Mouse (Mus musculus) lung, postnatal 0 days (tissue): ENCODE measurements at regions not wholly inside any gene's neighbourhood (a gene's known extent, or its start where the extent isn't known, plus 50 kb on each side); places are given as distances from the start of the nearest gene placed in this dataset.

Experiments
- ATAC-seq: fragments of 200-750 bp; cut with Nextera tagmentation; 2 replicates; pipeline ENCODE4 v1.8.0; 2017; ENCODE audit warnings: moderate library complexity
- DNase-seq: peaks from one replicate; pipeline ENCODE4 v3.0.0-alpha.2; 2016; ENCODE audit warnings: low spot score
- H3K27ac ChIP-seq: fragments of 300-500 bp; sonication (generic); 2 replicates; pipeline ENCODE4 v1.5.1; 2014; ENCODE audit warnings: antibody characterized with exemption, mild to moderate bottlenecking, low read length, mixed read lengths
- H3K27me3 ChIP-seq: fragments of 300-500 bp; sonication (generic); replicated peaks from 2 replicates; pipeline ENCODE4 v1.6.1; 2014; ENCODE audit warnings: low read length, mixed read lengths; ENCODE audit not compliant: insufficient read depth
- H3K36me3 ChIP-seq: fragments of 300-500 bp; sonication (generic); 2 replicates; pipeline ENCODE4 v1.6.1; 2014; ENCODE audit warnings: low read length, mixed read lengths; ENCODE audit not compliant: insufficient read depth
- H3K4me1 ChIP-seq: fragments of 300-500 bp; sonication (generic); 2 replicates; pipeline ENCODE4 v1.6.1; 2014; ENCODE audit warnings: antibody characterized with exemption, low read depth, low read length, mixed read lengths; ENCODE audit not compliant: insufficient read depth
- H3K4me2 ChIP-seq: fragments of 300-500 bp; sonication (generic); replicated peaks from 2 replicates; pipeline ENCODE4 v1.6.1; 2014; ENCODE audit warnings: low read depth, mild to moderate bottlenecking, low read length, moderate library complexity, mixed read lengths
- H3K4me3 ChIP-seq: fragments of 300-500 bp; sonication (generic); 2 replicates; pipeline ENCODE4 v1.5.1; 2014; ENCODE audit warnings: low read depth, low read length
- H3K9ac ChIP-seq: fragments of 300-500 bp; sonication (generic); replicated peaks from 2 replicates; pipeline ENCODE4 v1.6.1; 2014; ENCODE audit warnings: low read depth, mild to moderate bottlenecking
- H3K9me3 ChIP-seq: fragments of 300-500 bp; sonication (generic); 2 replicates; pipeline ENCODE4 v1.6.1; 2016; ENCODE audit warnings: low read length, mixed read lengths
- CTCF ChIP-seq: IDR thresholded peaks from 2 replicates; pipeline ENCODE4 v1.5.1; 2016; ENCODE audit warnings: antibody characterized with exemption, mild to moderate bottlenecking
- EP300 ChIP-seq: IDR thresholded peaks from 2 replicates; pipeline ENCODE4 v1.6.1; 2016; ENCODE audit warnings: antibody characterized with exemption, mild to moderate bottlenecking, control low read depth
- WGBS: fragments of 180-500 bp; shearing (Covaris S2); extraction: QIAGEN DNeasy Blood & Tissue Kit; methylation state at CpG from one replicate; pipeline ENCODE4 v1.1.7; 2014; 5-methylcytosine and 5-hydroxymethylcytosine counted together

- WGBS = 72% methylated on average over 3 of the region's 3 CpGs
- Histone ChIP-seq H3K9me3 (no peaks in the 10 kb centered on the region), H3K36me3 (no peaks in the 10 kb centered on the region), H3K4me2 (no peak overlapping the region), H3K4me3 (no peak overlapping the region), H3K27ac (no peak overlapping the region), H3K9ac (no peak overlapping the region), H3K4me1 (no peaks in the 10 kb centered on the region), H3K27me3 (no peaks in the 10 kb centered on the region)
- TF ChIP-seq EP300 = no peak
- TF ChIP-seq CTCF = no peak
- no peak for ATAC-seq
- DNase-seq = no peak
Observed at GRCm38 (mm10) chr7:34531639-34532038, 124.9 kb downstream of the Kctd15 start.

GRCm38 (mm10) chr7:34507858-34508257 is 114.7 kb upstream of the Lsm14a start:
- TF ChIP-seq CTCF (peak; percentile 55), EP300 (no peak)
- 61% methylated on average over 2 of the region's 2 CpGs for WGBS
- DNase-seq = no peak

GRCm38 (mm10) chr7:34506816-34507215 is 113.7 kb upstream of the Lsm14a start:
- H3K4me2 ChIP-seq = no peak overlapping the region
- no peak overlapping the region for H3K27ac ChIP-seq
- DNase-seq (peak; percentile 37), ATAC-seq (no peak)
- H3K4me1 ChIP-seq = no peaks in the 10 kb centered on the region
- no peak overlapping the region for H3K9ac ChIP-seq
- no peak for TF ChIP-seq EP300
- peak; percentile 54 for TF ChIP-seq CTCF
- WGBS = 60% methylated on average over 4 of the region's 4 CpGs
- H3K4me3 ChIP-seq = no peak overlapping the region
- H3K36me3 ChIP-seq = no peaks in the 10 kb centered on the region
- no peaks in the 10 kb centered on the region for H3K9me3 ChIP-seq
- H3K27me3 ChIP-seq = no peaks in the 10 kb centered on the region

More at GRCm38 (mm10) chr7:34507858-34508257, 114.7 kb upstream of the Lsm14a start:
- Histone ChIP-seq H3K36me3 (no peaks in the 10 kb centered on the region), H3K27ac (no peak overlapping the region), H3K27me3 (no peaks in the 10 kb centered on the region), H3K4me1 (no peaks in the 10 kb centered on the region), H3K9me3 (no peaks in the 10 kb centered on the region), H3K4me2 (no peak overlapping the region), H3K4me3 (no peak overlapping the region), H3K9ac (no peak overlapping the region)
- ATAC-seq = no peak

DNA sequence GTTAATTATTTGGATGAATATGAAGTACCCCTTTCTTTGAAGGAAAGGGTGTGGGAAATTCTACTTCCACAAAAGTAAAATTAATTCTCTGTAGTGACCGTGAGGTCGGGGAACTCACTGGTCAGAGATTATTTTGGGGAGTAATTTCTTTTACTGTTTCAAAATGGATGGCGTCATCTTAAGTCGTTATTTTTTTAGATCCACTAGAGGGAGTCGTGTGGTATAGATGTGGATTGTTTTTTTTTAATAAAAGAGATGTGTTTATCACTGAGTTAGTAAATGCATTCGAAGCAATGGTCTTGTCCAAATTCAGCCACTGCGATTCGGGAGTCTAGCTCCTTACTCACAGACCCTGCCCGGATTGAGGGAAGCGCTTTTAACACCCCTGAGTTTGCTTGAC is 100.8 kb upstream of the Lsm14a start:
- no peak overlapping the region for H3K27ac ChIP-seq
- H3K4me2 ChIP-seq = no peak overlapping the region
- no peak for ATAC-seq
- H3K9ac ChIP-seq = no peak overlapping the region
- no peaks in the 10 kb centered on the region for H3K36me3 ChIP-seq
- H3K4me1 ChIP-seq = no peaks in the 10 kb centered on the region
- WGBS = 60% methylated on average over 10 of the region's 10 CpGs
- H3K4me3 ChIP-seq = no peak overlapping the region
- DNase-seq = peak; percentile 77
- no peaks in the 10 kb centered on the region for H3K9me3 ChIP-seq
- H3K27me3 ChIP-seq = no peaks in the 10 kb centered on the region
- TF ChIP-seq EP300 (no peak), CTCF (peak; percentile 52)

- 55% methylated on average over 18 of the region's 18 CpGs for WGBS
- peak; percentile 77 for DNase-seq
- Histone ChIP-seq H3K27ac (0 out of 2 replicates have a peak overlapping the region, but pooled peaks have one; percentile 47), H3K4me2 (0 out of 2 replicates have a peak overlapping the region, but pooled peaks have one; percentile 6), H3K27me3 (no peaks in the 10 kb centered on the region), H3K4me1 (no peaks in the 10 kb centered on the region), H3K4me3 (no peak overlapping the region), H3K9ac (no peak overlapping the region), H3K9me3 (no peaks in the 10 kb centered on the region), H3K36me3 (no peaks in the 10 kb centered on the region)
- peak; percentile 61 for TF ChIP-seq CTCF
- peak; percentile 27; the same call in 1 of the 2 replicates for TF ChIP-seq EP300
- ATAC-seq = peak; percentile 69
Observed at GRCm38 (mm10) chr7:34484908-34485598, 91.9 kb upstream of the Lsm14a start.

DNA sequence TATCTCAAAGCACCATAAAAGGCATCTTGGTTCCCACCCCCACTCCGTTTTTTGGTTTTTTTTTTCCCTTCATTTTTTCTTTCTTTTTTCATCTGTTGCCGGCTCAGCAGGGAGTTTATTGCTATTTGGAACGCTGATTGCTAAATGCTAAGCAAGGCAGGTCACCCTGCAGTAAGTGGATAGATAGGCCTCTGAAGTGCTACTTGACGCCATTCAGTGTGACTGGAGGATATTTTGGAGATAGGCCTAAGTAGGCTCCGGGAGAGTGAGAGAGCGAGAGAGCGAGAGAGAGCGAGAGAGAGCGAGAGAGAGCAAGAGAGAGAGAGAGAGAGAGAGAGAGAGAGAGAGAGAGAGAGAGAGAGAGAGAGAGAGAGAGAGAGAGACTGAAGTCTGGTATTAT is 90.3 kb upstream of the Lsm14a start:
- H3K27me3 ChIP-seq = no peaks in the 10 kb centered on the region
- DNase-seq = peak; percentile 73
- peak overlapping the region; percentile 32 for H3K4me2 ChIP-seq
- TF ChIP-seq CTCF = no peak
- TF ChIP-seq EP300 = peak; percentile 37; the same call in 1 of the 2 replicates
- no peak overlapping the region for H3K9ac ChIP-seq
- 42% methylated on average over 8 of the region's 9 CpGs for WGBS
- no peaks in the 10 kb centered on the region for H3K36me3 ChIP-seq
- H3K4me3 ChIP-seq = 0 out of 2 replicates have a peak overlapping the region, but pooled peaks have one; percentile 12
- H3K9me3 ChIP-seq = no peaks in the 10 kb centered on the region
- H3K27ac ChIP-seq = peak overlapping the region; percentile 66
- ATAC-seq = peak; percentile 83
- no peaks in the 10 kb centered on the region for H3K4me1 ChIP-seq
